Comparison of ENCODE assay signal across 8 mouse cellular contexts in the genomic region with DNA sequence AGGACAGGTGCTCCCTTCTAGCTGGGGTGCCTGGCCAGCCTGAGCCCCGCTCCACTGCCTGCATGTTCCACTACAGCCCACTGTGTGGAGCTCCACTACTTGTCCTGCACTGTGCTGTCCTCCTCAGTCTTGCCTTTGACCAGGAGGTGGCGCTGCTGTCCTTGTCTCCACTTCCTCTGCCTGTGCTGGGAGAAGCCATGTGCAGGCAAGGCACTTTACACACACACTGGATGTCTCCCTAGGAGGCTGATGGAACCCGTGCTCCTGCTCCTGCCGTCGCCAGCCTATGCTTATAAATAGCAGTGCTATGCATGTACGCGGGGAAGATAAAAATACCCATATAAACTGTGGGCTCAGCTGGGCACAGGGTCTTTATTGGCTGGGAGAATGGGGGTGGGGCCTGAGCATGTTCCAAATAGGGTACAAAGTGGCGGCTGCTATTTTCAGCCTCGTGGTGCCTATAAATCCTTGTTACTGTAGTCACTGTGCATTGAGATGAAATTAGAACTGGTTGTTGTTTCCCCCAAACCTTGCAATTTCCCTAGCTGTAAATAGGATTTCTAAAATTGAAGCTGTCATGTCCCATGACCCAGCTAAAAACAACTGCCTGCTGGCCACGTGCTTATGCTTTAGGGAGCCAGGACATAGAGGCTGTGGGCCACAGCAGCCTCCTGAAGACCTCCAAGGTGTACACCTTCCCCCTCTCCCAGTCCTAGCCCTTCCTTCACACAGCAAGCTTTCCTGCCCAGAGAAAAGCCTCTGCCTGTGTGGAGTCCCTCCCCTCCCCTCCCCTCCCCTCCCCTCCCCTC. TPM values are rescaled to one million over a fixed set of nuclear protein-coding genes. Genes with fewer than 3 reads are reported as not detected.
A peak's percentile ranks its signal among the peaks of the same experiment; 100 is the strongest.
DNase-seq lines count a peak whose midpoint lies in the region; ATAC-seq and TF ChIP-seq lines count a peak whose summit lies in the region.

No protein-coding gene starts in this region.

- no peak overlapping the region for H3K4me2 ChIP-seq in forebrain, postnatal 0 days (ENCODE audit: low read depth)
- peak overlapping the region; percentile 25 for H3K4me2 ChIP-seq in neural tube, embryonic 15.5 days

- H3K36me3 ChIP-seq in G1E (replicated peaks) = peaks cover 96% of the 10 kb centered on the region
- peaks cover 75% of the 10 kb centered on the region for H3K36me3 ChIP-seq in forebrain, postnatal 0 days (ENCODE audit: insufficient read depth)
- peaks cover 77% of the 10 kb centered on the region for H3K36me3 ChIP-seq in neural tube, embryonic 15.5 days

- 0 out of 2 replicates have a peak, but pooled peaks cover 2% of the 10 kb centered on the region for H3K9me3 ChIP-seq in G1E (replicated peaks)
- no peaks in the 10 kb centered on the region for H3K9me3 ChIP-seq in forebrain, postnatal 0 days (ENCODE audit: low read length)
- no peaks in the 10 kb centered on the region for H3K9me3 ChIP-seq in neural tube, embryonic 15.5 days (replicated peaks)

- H3K4me1 ChIP-seq in G1E (ENCODE audit: insufficient read depth, low read depth, low read length) = peaks cover 16% of the 10 kb centered on the region
- peaks cover 4% of the 10 kb centered on the region; the same call in 1 of the 2 replicates for H3K4me1 ChIP-seq in forebrain, postnatal 0 days (ENCODE audit: insufficient read depth)
- H3K4me1 ChIP-seq in lung, adult 2 months (ENCODE audit: control insufficient read depth, insufficient read depth, low read length) = 0 out of 2 replicates have a peak, but pooled peaks cover 2% of the 10 kb centered on the region
- H3K4me1 ChIP-seq in neural tube, embryonic 15.5 days = peaks cover 17% of the 10 kb centered on the region

- H3K27me3 ChIP-seq in G1E (ENCODE audit: insufficient read depth, low read length) = no peaks in the 10 kb centered on the region
- H3K27me3 ChIP-seq in forebrain, postnatal 0 days (ENCODE audit: insufficient read depth, low read length) = no peaks in the 10 kb centered on the region
- H3K27me3 ChIP-seq in neural tube, embryonic 15.5 days (replicated peaks) = no peaks in the 10 kb centered on the region

- peak; percentile 94 for TF ChIP-seq CTCF in G1E (IDR thresholded peaks at IDR 0.05; ENCODE audit: low read depth, low read length)
- peak; percentile 100 for TF ChIP-seq CTCF in forebrain, postnatal 0 days (IDR thresholded peaks at IDR 0.05; ENCODE audit: low read depth)
- TF ChIP-seq CTCF in layer of hippocampus, adult 2 months (conservative IDR thresholded peaks at IDR 0.05) = peak; percentile 99
- TF ChIP-seq CTCF in lung, adult 2 months (IDR thresholded peaks at IDR 0.05; ENCODE audit: insufficient read depth, low read length) = peak; percentile 100

- peak; percentile 84 for ATAC-seq in G1E (ENCODE audit: extremely low read depth, insufficient number of reproducible peaks, low FRiP score, poor library complexity, severe bottlenecking)
- ATAC-seq in forebrain, postnatal 0 days = peak; percentile 99
- ATAC-seq in neural tube, embryonic 15.5 days (ENCODE audit: low FRiP score) = peak; percentile 97

- H3K9ac ChIP-seq in forebrain, postnatal 0 days = no peak overlapping the region
- no peak overlapping the region for H3K9ac ChIP-seq in neural tube, embryonic 15.5 days (replicated peaks)

- no peak; the same call in 1 of the 2 replicates for TF ChIP-seq POLR2A in lung, adult 2 months (IDR thresholded peaks at IDR 0.05; ENCODE audit: borderline replicate concordance, extremely low read depth, low read depth, low read length)

- 5% methylated on average over 10 of the region's 10 CpGs for WGBS in forebrain, postnatal 0 days
- WGBS in lung, adult 2 months = 14% methylated on average over 10 of the region's 10 CpGs
- WGBS in neural tube, embryonic 15.5 days = 5% methylated on average over 10 of the region's 10 CpGs

- peak overlapping the region; percentile 83 for H3K27ac ChIP-seq in forebrain, postnatal 0 days (ENCODE audit: low read depth, low read length)
- H3K27ac ChIP-seq in layer of hippocampus, adult 2 months = peak overlapping the region; percentile 67
- peak overlapping the region; percentile 76 for H3K27ac ChIP-seq in neural tube, embryonic 15.5 days (replicated peaks)

- peak; percentile 78 for DNase-seq in G1E (ENCODE audit: low spot score)
- DNase-seq in cerebellum, adult 18-20 months = peak; percentile 92 to 93
- peak; percentile 98 for DNase-seq in forebrain, postnatal 0 days
- DNase-seq in heart, postnatal 4 days = peak; percentile 98
- peak; percentile 98 to 99 for DNase-seq in layer of hippocampus, adult 2 months (ENCODE audit: low spot score in 2 of 2)
- peak; percentile 88 for DNase-seq in lung, adult 2 months
- peak; percentile 96 for DNase-seq in testis, postnatal 10 days (ENCODE audit: low spot score)

- H3K4me3 ChIP-seq in G1E (ENCODE audit: low read depth, low read length) = no peak overlapping the region
- H3K4me3 ChIP-seq in forebrain, postnatal 0 days (ENCODE audit: low read depth, low read length) = no peak overlapping the region
- no peak overlapping the region; the same call in 1 of the 2 replicates for H3K4me3 ChIP-seq in layer of hippocampus, adult 2 months
- no peak overlapping the region for H3K4me3 ChIP-seq in lung, adult 2 months (replicated peaks; ENCODE audit: extremely low read depth, low read depth, low read length)
- no peak overlapping the region for H3K4me3 ChIP-seq in neural tube, embryonic 15.5 days (replicated peaks)

RNA-seq across cellular contexts. Expression of a gene that starts 11.1 kb away (rescaled TPM):
- total RNA-seq in G1E (2014; fragmentation: Nextera tagmentation) = not detected in 2 replicates
- total RNA-seq in G1E (2017) = not detected in 2 replicates
- polyA plus RNA-seq in G1E (2012) = not detected in 2 replicates
- 0.62 and 0.95 TPM in 2 replicates for total RNA-seq in forebrain, postnatal 0 days (2014; rRNA removed)
- polyA plus RNA-seq in forebrain, postnatal 0 days (2015; fragmentation: Nextera tagmentation; extraction: Ambion mirVana) = 1.4 and 1.6 TPM in 2 replicates
- under 1 TPM; 0.23 to 0.31 TPM for total RNA-seq in heart, postnatal 4 days (2021)
- not detected for total RNA-seq in layer of hippocampus, adult 2 months (2021)
- polyA plus RNA-seq in lung, adult 2 months (2012; rRNA removed) = 0.37 and 0.52 TPM in 2 replicates
- polyA plus RNA-seq in neural tube, embryonic 15.5 days (2015; fragmentation: Nextera tagmentation; extraction: Ambion mirVana) = 0.27 and 0.40 TPM in 2 replicates

RNA-seq across cellular contexts. Expression of a gene that starts 14.2 kb away (rescaled TPM):
- total RNA-seq in G1E (2014; fragmentation: Nextera tagmentation) (not detected in 2 replicates), G1E (2017) (0.11 and 0.29 TPM in 2 replicates)
- 0.03 TPM in 1 of 2 replicates, not detected in the other for polyA plus RNA-seq in G1E (2012)
- 2.8 and 4.4 TPM in 2 replicates for total RNA-seq in forebrain, postnatal 0 days (2014; rRNA removed)
- polyA plus RNA-seq in forebrain, postnatal 0 days (2015; fragmentation: Nextera tagmentation; extraction: Ambion mirVana) = 1.1 and 1.2 TPM in 2 replicates
- total RNA-seq in heart, postnatal 4 days (2021) = under 1 TPM; 0.52 to 0.74 TPM
- under 1 TPM; 0.31 to 0.49 TPM for total RNA-seq in layer of hippocampus, adult 2 months (2021)
- 0.11 and 0.22 TPM in 2 replicates for polyA plus RNA-seq in lung, adult 2 months (2012; rRNA removed)
- polyA plus RNA-seq in neural tube, embryonic 15.5 days (2015; fragmentation: Nextera tagmentation; extraction: Ambion mirVana) = 1.3 and 1.5 TPM in 2 replicates

RNA-seq across cellular contexts. Expression of a gene that starts 14.5 kb away (rescaled TPM):
- total RNA-seq in G1E (2014; fragmentation: Nextera tagmentation) (10.0 and 10.2 TPM in 2 replicates), G1E (2017) (14.2 and 14.6 TPM in 2 replicates)
- 19.7 and 21.0 TPM in 2 replicates for polyA plus RNA-seq in G1E (2012)
- total RNA-seq in forebrain, postnatal 0 days (2014; rRNA removed) = 76.2 and 84.7 TPM in 2 replicates
- 60.9 and 72.7 TPM in 2 replicates for polyA plus RNA-seq in forebrain, postnatal 0 days (2015; fragmentation: Nextera tagmentation; extraction: Ambion mirVana)
- total RNA-seq in heart, postnatal 4 days (2021) = 10 to 100 TPM; 24.5 to 26.0 TPM
- total RNA-seq in layer of hippocampus, adult 2 months (2021) = 10 to 100 TPM; 46.1 to 49.7 TPM
- polyA plus RNA-seq in lung, adult 2 months (2012; rRNA removed) = 21.2 and 25.9 TPM in 2 replicates
- polyA plus RNA-seq in neural tube, embryonic 15.5 days (2015; fragmentation: Nextera tagmentation; extraction: Ambion mirVana) = 89.9 and 99.7 TPM in 2 replicates

RNA-seq across cellular contexts. Expression of a gene that starts 41.9 kb away (rescaled TPM):
- not detected in 2 replicates for total RNA-seq in G1E (2014; fragmentation: Nextera tagmentation)
- total RNA-seq in G1E (2017) = 0.06 TPM in 1 of 2 replicates, not detected in the other
- polyA plus RNA-seq in G1E (2012) = not detected in 2 replicates
- 3.2 and 7.9 TPM in 2 replicates for total RNA-seq in forebrain, postnatal 0 days (2014; rRNA removed)
- polyA plus RNA-seq in forebrain, postnatal 0 days (2015; fragmentation: Nextera tagmentation; extraction: Ambion mirVana) = 9.1 and 11.3 TPM in 2 replicates
- total RNA-seq in heart, postnatal 4 days (2021) = 1 to 10 TPM; 1.3 to 2.0 TPM
- 1 to 10 TPM; 1.2 to 2.7 TPM for total RNA-seq in layer of hippocampus, adult 2 months (2021)
- polyA plus RNA-seq in lung, adult 2 months (2012; rRNA removed) = 2.1 and 2.6 TPM in 2 replicates
- polyA plus RNA-seq in neural tube, embryonic 15.5 days (2015; fragmentation: Nextera tagmentation; extraction: Ambion mirVana) = 2.0 and 4.0 TPM in 2 replicates
